Mouse (Mus musculus) ES-Bruce4 (cell line): ENCODE results near the gene Cyp4f13. TPM values are rescaled to one million over a fixed set of nuclear protein-coding genes. Genes with fewer than 3 reads are reported as not detected.

ENCODE experiments used
- H3K27ac ChIP-seq: 2 replicates; pipeline ENCODE4 v1.5.1; 2012; ENCODE audit warnings: low read length, inconsistent platforms; ENCODE audit not compliant: insufficient read depth
- H3K27me3 ChIP-seq: 2 replicates; pipeline ENCODE4 v1.6.1; 2012; ENCODE audit warnings: mild to moderate bottlenecking, low read length, inconsistent platforms; ENCODE audit not compliant: control insufficient read depth, poor library complexity, insufficient read depth, severe bottlenecking
- H3K36me3 ChIP-seq: 2 replicates; pipeline ENCODE4 v1.6.1; 2012; ENCODE audit warnings: inconsistent platforms, mild to moderate bottlenecking, low read length, moderate library complexity; ENCODE audit not compliant: control insufficient read depth, poor library complexity, insufficient read depth, severe bottlenecking
- H3K4me1 ChIP-seq: one replicate; pipeline ENCODE4 v1.8.1; 2011; ENCODE audit warnings: low read length; ENCODE audit not compliant: control insufficient read depth, insufficient read depth
- H3K4me3 ChIP-seq: 2 replicates; pipeline ENCODE4 v1.5.1; 2011; ENCODE audit warnings: low read depth, mild to moderate bottlenecking, low read length
- H3K9ac ChIP-seq: 2 replicates; pipeline ENCODE4 v1.6.1; 2012; ENCODE audit warnings: low read depth, mild to moderate bottlenecking, inconsistent platforms; ENCODE audit not compliant: poor library complexity, severe bottlenecking
- H3K9me3 ChIP-seq: replicated peaks from 2 replicates; pipeline ENCODE4 v1.6.1; 2012; ENCODE audit warnings: mild to moderate bottlenecking, low read length, inconsistent platforms; ENCODE audit not compliant: control insufficient read depth, poor library complexity, insufficient read depth, severe bottlenecking
- CTCF ChIP-seq: IDR thresholded peaks from one replicate; pipeline ENCODE4 v1.8.1; 2011; ENCODE audit warnings: low read depth, low read length
- EP300 ChIP-seq: IDR thresholded peaks from 2 replicates; pipeline ENCODE4 v1.6.1; 2011; ENCODE audit warnings: low read depth, low read length; ENCODE audit not compliant: insufficient read depth
- POLR2A ChIP-seq: IDR thresholded peaks from one replicate; pipeline ENCODE4 v1.8.1; 2011; ENCODE audit warnings: low read length; ENCODE audit not compliant: insufficient read depth
- polyA plus RNA-seq: library from polyadenylated mRNA; stranded (reverse); fragments of >200 nt; gene quantifications from 2 replicates; pipeline ENCODE4 v1.2.4, GENCODE M21; 2011; ENCODE audit warnings: low read depth; ENCODE audit not compliant: missing spikeins, insufficient read depth, insufficient read length

Cyp4f13 gene
- 12.7 and 18.8 TPM in 2 replicates for polyA plus RNA-seq

DNA sequence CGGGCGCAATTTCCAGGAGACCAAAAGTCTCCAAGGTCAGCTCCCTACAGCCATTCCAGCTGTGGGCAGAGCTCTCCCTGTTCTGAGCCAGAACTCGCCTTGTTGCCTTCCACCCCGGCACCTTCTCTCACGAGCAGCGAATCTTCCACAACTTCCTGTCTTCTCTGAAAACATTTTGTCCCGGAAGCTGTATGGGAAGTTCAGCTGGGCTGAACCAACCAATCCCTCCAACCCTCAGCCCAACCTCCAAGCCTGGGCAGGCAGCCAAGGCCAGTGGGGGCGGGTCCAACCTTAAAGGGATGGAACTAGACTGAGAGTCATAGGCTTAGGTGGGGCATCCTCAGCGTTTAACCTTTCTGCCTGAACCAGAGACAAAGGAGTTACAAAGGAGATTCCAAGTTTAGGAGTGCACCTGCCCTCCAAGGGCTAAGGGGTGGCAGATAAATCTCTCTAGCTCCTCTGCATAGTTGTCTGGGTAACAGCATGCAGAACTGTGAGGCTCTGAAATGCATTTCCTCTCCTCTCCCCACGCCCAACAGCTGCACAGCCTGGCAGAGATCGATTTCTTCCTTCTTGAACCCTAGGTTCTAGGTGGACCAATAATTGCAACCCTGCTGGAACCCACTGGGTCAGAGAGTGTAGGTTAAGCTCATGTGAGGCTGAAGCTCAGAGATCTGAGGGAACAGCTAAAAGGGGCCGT, at the start of gene Cyp4f13:
TSS of gene Cyp4f13 (minus strand) at position 188 of the 700 bp plus-strand sequence.
- Histone ChIP-seq H3K9me3 (no peaks in the 10 kb centered on the region), H3K27me3 (no peaks in the 10 kb centered on the region), H3K36me3 (no peaks in the 10 kb centered on the region), H3K4me1 (no peaks in the 10 kb centered on the region), H3K9ac (peak within 1 kb of the TSS; percentile 57), H3K4me3 (peak within 1 kb of the TSS; percentile 82), H3K27ac (peak within 1 kb of the TSS; percentile 66)
- TF ChIP-seq CTCF (no peak), POLR2A (no peak), EP300 (0 out of 2 replicates have a peak, but pooled peaks have one; percentile 5)

DNA sequence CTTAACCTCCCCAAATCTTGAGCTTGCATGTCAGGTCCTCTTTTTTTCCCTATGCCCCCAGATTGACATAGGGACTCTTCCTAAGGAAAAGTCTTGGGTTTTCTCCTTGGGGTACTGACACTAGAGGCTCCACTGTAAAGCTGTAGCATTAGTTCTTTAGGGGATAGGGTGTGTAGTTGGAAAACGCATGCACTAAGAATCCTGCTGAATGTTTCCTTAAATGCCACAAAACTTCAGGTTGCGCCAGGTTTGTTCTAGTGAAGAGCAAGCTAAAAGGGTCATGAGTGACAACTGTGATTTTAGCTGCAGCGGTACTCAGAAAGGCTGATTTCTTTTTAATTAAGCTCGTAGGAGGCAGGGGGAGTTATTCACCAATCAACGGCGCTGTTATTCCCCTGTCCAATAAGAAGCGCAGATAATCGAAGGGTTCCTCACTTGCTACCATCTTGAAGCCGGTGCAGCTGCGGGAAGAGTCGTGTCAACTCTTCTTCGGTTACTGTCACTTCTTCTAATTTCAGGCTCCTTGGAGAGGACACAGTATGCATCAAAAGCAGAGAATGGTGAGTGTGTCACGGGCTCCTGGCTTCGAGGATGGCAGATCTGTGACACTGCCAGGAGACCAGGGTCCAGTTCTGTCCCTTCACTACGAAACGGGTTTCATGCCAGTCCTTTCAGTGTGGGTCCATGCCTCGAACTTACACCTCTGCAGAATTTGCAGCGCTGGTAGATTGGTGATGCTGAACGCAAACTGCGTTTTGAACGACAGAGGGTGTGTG, 45.7 kb upstream of the Cyp4f13 start, which contains the start of gene Zfp952:
TSS of gene Zfp952 (plus strand) at position 431 of the 776 bp plus-strand sequence.
- Histone ChIP-seq H3K4me3 (peak within 1 kb of the TSS; percentile 83), H3K27me3 (no peaks in the 10 kb centered on the region), H3K36me3 (no peaks in the 10 kb centered on the region), H3K27ac (no peak within 1 kb of the TSS; the same call in 1 of the 2 replicates), H3K4me1 (no peaks in the 10 kb centered on the region), H3K9ac (peak within 1 kb of the TSS; percentile 51), H3K9me3 (no peaks in the 10 kb centered on the region)
- TF ChIP-seq CTCF (no peak), EP300 (no peak), POLR2A (no peak)

DNA sequence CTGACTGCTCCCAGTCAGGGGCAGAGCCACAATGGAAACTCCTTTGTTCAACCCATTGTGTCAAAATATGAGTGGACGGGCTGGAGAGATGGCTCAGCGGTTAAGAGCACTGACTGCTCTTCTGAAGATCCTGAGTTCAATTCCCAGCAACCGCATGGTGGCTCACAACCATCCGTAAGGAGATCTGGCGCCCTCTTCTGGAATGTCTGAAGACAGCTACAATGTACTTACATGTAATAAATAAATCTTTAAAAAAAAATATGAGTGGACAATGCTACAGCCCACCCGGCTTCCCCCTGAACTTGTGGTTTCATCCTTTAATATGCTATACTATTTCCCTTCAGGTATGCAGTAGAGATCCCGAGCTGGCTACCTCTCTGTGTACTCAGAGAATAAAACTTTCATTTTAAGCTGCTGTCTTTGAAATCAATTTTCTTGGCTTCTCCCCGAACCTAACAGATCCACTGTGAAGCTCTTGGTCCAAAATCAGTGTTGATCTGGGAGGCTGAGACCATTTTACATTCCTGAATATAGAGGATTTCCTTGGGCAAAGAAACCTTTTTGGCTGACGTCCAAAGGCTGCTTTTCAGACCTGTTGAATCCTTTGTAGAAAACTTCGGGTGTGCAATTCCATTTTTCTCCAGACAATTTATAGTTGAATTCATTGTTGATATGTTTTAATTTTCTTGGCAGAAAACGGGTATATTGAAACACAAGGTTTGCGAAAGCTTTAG, 44.9 kb upstream of the Cyp4f13 start:
- no peak overlapping the region for H3K4me3 ChIP-seq
- peak; percentile 4 for TF ChIP-seq CTCF
- TF ChIP-seq POLR2A: no peak
- H3K27me3 ChIP-seq: no peaks in the 10 kb centered on the region
- no peaks in the 10 kb centered on the region for H3K36me3 ChIP-seq
- no peak overlapping the region; the same call in 1 of the 2 replicates for H3K27ac ChIP-seq
- H3K4me1 ChIP-seq: no peaks in the 10 kb centered on the region
- H3K9me3 ChIP-seq: no peaks in the 10 kb centered on the region
- H3K9ac ChIP-seq: peak overlapping the region; percentile 14

GRCm38 (mm10) chr17:32986301-32986700, 39.1 kb upstream of the Cyp4f13 start:
- Histone ChIP-seq H3K27ac (no peak overlapping the region), H3K9ac (no peak overlapping the region), H3K4me3 (no peak overlapping the region), H3K27me3 (no peaks in the 10 kb centered on the region), H3K36me3 (no peaks in the 10 kb centered on the region), H3K4me1 (no peaks in the 10 kb centered on the region), H3K9me3 (no peaks in the 10 kb centered on the region)
- TF ChIP-seq CTCF (no peak), EP300 (no peak), POLR2A (no peak)

GRCm38 (mm10) chr17:32981361-32981760, 34.2 kb upstream of the Cyp4f13 start:
- Histone ChIP-seq H3K27me3 (no peaks in the 10 kb centered on the region), H3K9ac (no peak overlapping the region), H3K36me3 (peaks cover 27% of the 10 kb centered on the region), H3K4me3 (no peak overlapping the region), H3K9me3 (no peaks in the 10 kb centered on the region), H3K4me1 (no peaks in the 10 kb centered on the region), H3K27ac (no peak overlapping the region)
- no peak for TF ChIP-seq POLR2A
- no peak for TF ChIP-seq CTCF
- no peak for TF ChIP-seq EP300
